Mouse (Mus musculus): ENCODE data around the gene Tmem217. TPM values are rescaled to one million over a fixed set of nuclear protein-coding genes. Genes with fewer than 3 reads are reported as not detected.

Tmem217 gene
- polyA plus RNA-seq, 1 experiment from 2014 or later, result 0.65 TPM

DNA sequence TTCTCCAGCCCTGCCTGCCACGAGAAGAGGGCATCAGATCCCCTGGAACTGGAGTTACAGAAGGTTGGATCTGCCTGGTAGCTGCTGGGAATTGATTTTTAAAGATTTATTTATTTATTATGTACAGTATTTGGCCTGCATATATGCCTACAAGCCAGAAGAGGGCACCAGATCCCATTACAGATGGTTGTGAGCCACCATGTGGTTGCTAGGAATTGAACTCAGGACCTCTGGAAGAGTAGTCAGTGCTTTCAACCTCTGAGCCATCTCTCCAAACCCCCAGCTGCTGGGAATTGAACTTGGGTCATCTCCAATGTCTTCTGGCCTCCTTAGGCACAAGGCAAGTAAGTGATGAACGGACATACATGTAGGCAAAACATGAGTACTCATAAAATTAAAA, 8.1 kb downstream of the Tmem217 start:
- H3K4me3 ChIP-seq (ENCODE audit: low read depth, low read length), result no peak overlapping the region
- no peaks in the 10 kb centered on the region for H3K36me3 ChIP-seq (ENCODE audit: control insufficient read depth, insufficient read depth, low read length)
- no peak overlapping the region for H3K27ac ChIP-seq (ENCODE audit: low read length)
- ATAC-seq (ENCODE audit: insufficient number of reproducible peaks, insufficient read depth, low FRiP score, low read depth), result no peak
- no peak overlapping the region for H3K9ac ChIP-seq (replicated peaks; ENCODE audit: low read depth, low read length)
- no peaks in the 10 kb centered on the region for H3K4me1 ChIP-seq (ENCODE audit: control insufficient read depth, insufficient read depth, low read length)
- no peaks in the 10 kb centered on the region for H3K9me3 ChIP-seq (ENCODE audit: control insufficient read depth, low read depth, low read length)
- no peak overlapping the region for H3K4me2 ChIP-seq (replicated peaks; ENCODE audit: low read depth, low read length)
- 73% methylated on average over 2 of the region's 2 CpGs for WGBS
- H3K27me3 ChIP-seq (ENCODE audit: control insufficient read depth, insufficient read depth, low read length), result no peaks in the 10 kb centered on the region

DNA sequence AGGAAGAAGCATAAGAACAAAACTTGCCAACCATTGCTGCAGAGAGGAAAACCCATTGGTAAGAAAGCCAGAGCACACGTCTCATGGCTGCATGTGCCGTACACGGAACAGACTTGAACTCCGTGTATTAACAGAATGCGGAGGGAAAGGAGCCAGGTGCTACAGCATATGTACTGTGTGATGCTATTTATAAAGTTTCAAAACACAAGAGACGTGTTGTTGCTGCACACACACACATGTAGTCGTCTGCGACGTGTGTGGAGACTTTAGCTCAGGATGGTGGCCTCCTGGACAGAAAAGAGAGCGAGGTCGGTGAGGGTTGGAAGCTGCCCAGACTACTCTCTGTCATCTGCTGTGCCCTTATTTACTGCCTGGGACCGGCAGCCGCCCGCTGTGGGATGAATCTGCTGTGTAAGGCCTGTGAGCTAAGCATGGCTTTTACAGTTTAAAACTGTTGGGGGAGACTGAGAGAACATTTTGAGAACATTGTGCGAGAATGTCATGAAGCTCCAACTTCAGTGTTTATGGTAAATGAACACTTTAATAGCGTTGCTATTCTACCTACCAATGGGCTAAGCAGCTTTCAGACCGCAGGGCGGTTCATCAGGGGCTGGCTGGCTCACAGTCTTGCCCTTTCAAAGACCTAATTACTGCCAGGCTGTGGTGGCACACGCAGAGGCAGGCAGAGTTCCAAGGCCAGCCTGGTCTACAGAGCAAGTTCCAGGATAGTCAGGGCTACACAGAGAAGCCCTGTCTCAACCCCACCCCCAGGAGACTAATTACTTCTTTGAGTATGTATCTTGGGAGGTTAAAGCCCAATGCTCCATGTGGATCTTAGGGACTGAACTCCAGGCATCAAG, 9.1 kb downstream of the Tmem217 start:
- Histone ChIP-seq H3K4me2 (replicated peaks; ENCODE audit: low read depth, low read length) (no peak overlapping the region), H3K9ac (replicated peaks; ENCODE audit: low read depth, low read length) (no peak overlapping the region), H3K36me3 (ENCODE audit: control insufficient read depth, insufficient read depth, low read length) (no peaks in the 10 kb centered on the region), H3K9me3 (ENCODE audit: control insufficient read depth, low read depth, low read length) (no peaks in the 10 kb centered on the region), H3K27ac (ENCODE audit: low read length) (no peak overlapping the region), H3K4me1 (ENCODE audit: control insufficient read depth, insufficient read depth, low read length) (no peaks in the 10 kb centered on the region), H3K4me3 (ENCODE audit: low read depth, low read length) (no peak overlapping the region), H3K27me3 (ENCODE audit: control insufficient read depth, insufficient read depth, low read length) (no peaks in the 10 kb centered on the region)
- 86% methylated on average over 19 of the region's 19 CpGs for WGBS
- no peak for ATAC-seq (ENCODE audit: insufficient number of reproducible peaks, insufficient read depth, low FRiP score, low read depth)

DNA sequence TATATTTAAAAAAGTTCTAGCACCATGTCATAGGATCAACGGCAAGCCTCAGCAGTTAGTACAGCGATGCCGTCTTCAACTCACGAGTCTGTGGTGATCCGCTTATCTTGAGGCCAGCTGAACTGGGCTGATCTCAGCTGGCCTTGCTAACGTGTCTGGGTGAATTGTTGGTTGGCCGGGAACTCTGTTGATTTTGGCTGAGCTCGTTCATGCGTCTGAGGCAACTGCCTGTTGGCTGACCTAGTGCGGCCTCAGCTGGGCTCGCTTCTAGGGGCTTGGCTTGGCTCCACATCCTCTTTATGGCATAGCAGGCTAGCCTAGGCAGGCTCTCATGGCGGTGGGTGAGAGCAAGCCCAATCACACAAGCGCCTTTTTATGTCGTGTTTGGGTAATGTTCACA, 10.8 kb downstream of the Tmem217 start:
- no peak for ATAC-seq (ENCODE audit: insufficient number of reproducible peaks, insufficient read depth, low FRiP score, low read depth)
- Histone ChIP-seq H3K27me3 (ENCODE audit: control insufficient read depth, insufficient read depth, low read length) (no peaks in the 10 kb centered on the region), H3K4me2 (replicated peaks; ENCODE audit: low read depth, low read length) (no peak overlapping the region), H3K9me3 (ENCODE audit: control insufficient read depth, low read depth, low read length) (no peaks in the 10 kb centered on the region), H3K27ac (ENCODE audit: low read length) (no peak overlapping the region), H3K4me3 (ENCODE audit: low read depth, low read length) (no peak overlapping the region), H3K4me1 (ENCODE audit: control insufficient read depth, insufficient read depth, low read length) (no peaks in the 10 kb centered on the region), H3K36me3 (ENCODE audit: control insufficient read depth, insufficient read depth, low read length) (no peaks in the 10 kb centered on the region), H3K9ac (replicated peaks; ENCODE audit: low read depth, low read length) (no peak overlapping the region)
- WGBS, result 61% methylated on average over 14 of the region's 14 CpGs

DNA sequence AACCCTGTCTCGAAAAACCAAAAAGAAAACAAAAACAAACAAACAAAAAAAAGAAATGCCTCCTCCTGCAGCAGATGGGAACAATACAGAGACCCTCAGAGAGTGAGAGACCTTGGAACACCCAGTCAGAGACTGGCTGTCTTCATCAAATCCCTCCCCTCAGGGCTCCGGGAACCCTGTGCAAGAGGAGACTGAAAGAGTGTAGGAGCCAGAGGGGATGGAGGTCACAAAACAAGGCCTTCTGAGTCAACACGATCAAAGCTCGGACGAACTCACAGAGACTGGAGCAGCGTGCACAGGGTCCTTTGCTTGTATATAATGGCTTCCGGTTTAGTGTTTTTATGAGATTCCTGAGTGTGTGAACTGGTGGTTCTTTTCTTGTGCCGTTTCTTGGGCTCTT, 11.8 kb downstream of the Tmem217 start:
- Histone ChIP-seq H3K4me1 (ENCODE audit: control insufficient read depth, insufficient read depth, low read length) (no peaks in the 10 kb centered on the region), H3K36me3 (ENCODE audit: control insufficient read depth, insufficient read depth, low read length) (no peaks in the 10 kb centered on the region), H3K27me3 (ENCODE audit: control insufficient read depth, insufficient read depth, low read length) (no peaks in the 10 kb centered on the region), H3K9me3 (ENCODE audit: control insufficient read depth, low read depth, low read length) (no peaks in the 10 kb centered on the region), H3K27ac (ENCODE audit: low read length) (no peak overlapping the region), H3K4me3 (ENCODE audit: low read depth, low read length) (no peak overlapping the region), H3K4me2 (replicated peaks; ENCODE audit: low read depth, low read length) (no peak overlapping the region), H3K9ac (replicated peaks; ENCODE audit: low read depth, low read length) (no peak overlapping the region)
- no peak for ATAC-seq (ENCODE audit: insufficient number of reproducible peaks, insufficient read depth, low FRiP score, low read depth)
- 83% methylated on average over 8 of the region's 8 CpGs for WGBS

DNA sequence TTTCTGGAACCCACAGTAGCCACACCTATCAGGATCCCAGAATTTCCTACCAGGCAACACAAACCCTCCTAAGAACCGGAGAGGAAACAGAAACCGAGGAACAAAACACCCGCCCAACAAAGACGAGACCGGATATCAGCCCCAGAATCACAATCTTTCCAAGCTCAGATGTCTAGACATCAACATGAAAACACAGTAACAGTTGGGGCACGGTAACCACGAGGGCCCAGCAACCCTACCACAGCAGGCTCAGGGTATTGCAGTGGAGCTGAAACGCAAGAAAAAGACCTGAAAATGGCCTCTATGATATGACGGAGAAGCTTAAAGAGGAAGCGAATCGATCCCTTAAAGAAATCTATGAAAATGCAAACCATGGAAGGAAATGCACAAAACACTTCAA, 18.3 kb downstream of the Tmem217 start:
- H3K36me3 ChIP-seq (ENCODE audit: control insufficient read depth, insufficient read depth, low read length), result no peaks in the 10 kb centered on the region
- H3K27me3 ChIP-seq (ENCODE audit: control insufficient read depth, insufficient read depth, low read length), result no peaks in the 10 kb centered on the region
- 91% methylated on average over 11 of the region's 11 CpGs for WGBS
- no peak for ATAC-seq (ENCODE audit: insufficient number of reproducible peaks, insufficient read depth, low FRiP score, low read depth)
- no peak overlapping the region for H3K4me2 ChIP-seq (replicated peaks; ENCODE audit: low read depth, low read length)
- H3K4me3 ChIP-seq (ENCODE audit: low read depth, low read length), result no peak overlapping the region
- no peaks in the 10 kb centered on the region for H3K4me1 ChIP-seq (ENCODE audit: control insufficient read depth, insufficient read depth, low read length)
- H3K9me3 ChIP-seq (ENCODE audit: control insufficient read depth, low read depth, low read length), result no peaks in the 10 kb centered on the region; the same call in 1 of the 2 replicates
- H3K27ac ChIP-seq (ENCODE audit: low read length), result no peak overlapping the region
- H3K9ac ChIP-seq (replicated peaks; ENCODE audit: low read depth, low read length), result no peak overlapping the region

DNA sequence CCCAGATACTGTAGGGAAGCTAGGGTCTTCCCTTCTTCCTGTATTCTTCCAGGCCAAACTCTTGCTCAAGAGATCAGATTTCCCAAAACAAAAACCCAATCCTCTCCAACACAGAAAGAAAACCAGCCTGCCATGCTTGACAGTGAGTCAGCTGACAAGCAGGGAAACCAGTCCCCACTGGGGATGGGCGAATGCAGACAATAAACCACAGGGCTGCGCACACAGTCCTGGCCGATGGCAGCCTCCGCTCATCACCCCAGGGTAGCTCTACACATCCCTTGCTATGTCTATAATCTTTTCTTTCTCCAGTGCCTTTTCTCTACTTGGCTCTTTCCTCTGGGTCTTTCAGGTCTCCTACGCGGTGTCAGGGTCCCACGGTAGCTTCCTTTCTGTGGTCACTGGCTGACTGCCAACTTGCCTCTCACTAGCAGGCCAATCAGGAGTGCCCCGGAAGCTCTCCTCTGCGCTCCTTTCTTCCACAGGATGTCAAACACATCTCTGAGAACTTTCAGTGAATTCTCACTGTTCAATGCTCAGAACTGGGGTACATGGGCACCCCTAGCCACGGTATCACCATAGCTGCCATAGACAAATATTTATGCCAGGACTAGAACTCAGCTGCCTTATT, 20.3 kb downstream of the Tmem217 start:
- Histone ChIP-seq H3K36me3 (ENCODE audit: control insufficient read depth, insufficient read depth, low read length) (no peaks in the 10 kb centered on the region), H3K27ac (ENCODE audit: low read length) (no peak overlapping the region), H3K27me3 (ENCODE audit: control insufficient read depth, insufficient read depth, low read length) (no peaks in the 10 kb centered on the region), H3K4me3 (ENCODE audit: low read depth, low read length) (no peak overlapping the region), H3K4me1 (ENCODE audit: control insufficient read depth, insufficient read depth, low read length) (no peaks in the 10 kb centered on the region), H3K9ac (replicated peaks; ENCODE audit: low read depth, low read length) (no peak overlapping the region), H3K9me3 (ENCODE audit: control insufficient read depth, low read depth, low read length) (no peaks in the 10 kb centered on the region; the same call in 1 of the 2 replicates), H3K4me2 (replicated peaks; ENCODE audit: low read depth, low read length) (no peak overlapping the region)
- WGBS, result 63% methylated on average over 10 of the region's 10 CpGs
- ATAC-seq (ENCODE audit: insufficient number of reproducible peaks, insufficient read depth, low FRiP score, low read depth), result no peak

DNA sequence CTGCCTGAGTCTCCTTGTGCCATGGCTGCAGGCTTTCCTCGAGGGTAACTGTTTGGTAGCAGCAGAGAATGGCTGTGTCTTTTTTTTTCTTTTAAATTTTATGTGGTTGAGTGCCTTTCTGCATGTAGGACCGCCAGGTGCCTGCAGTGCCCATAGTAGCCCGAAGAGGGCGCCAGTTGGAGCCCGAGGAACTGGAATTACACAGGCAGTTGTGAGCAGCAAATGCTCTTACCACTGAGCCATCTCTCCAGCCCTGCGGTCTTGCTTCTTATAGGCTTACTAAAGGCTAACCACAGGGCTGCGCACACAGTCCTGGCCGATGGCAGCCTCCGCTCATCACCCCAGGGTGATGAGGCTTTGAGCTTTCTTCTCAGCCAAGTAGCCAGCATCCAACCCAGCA, 20.9 kb downstream of the Tmem217 start:
- Histone ChIP-seq H3K27me3 (ENCODE audit: control insufficient read depth, insufficient read depth, low read length) (no peaks in the 10 kb centered on the region), H3K36me3 (ENCODE audit: control insufficient read depth, insufficient read depth, low read length) (no peaks in the 10 kb centered on the region), H3K9me3 (ENCODE audit: control insufficient read depth, low read depth, low read length) (no peaks in the 10 kb centered on the region; the same call in 1 of the 2 replicates), H3K9ac (replicated peaks; ENCODE audit: low read depth, low read length) (no peak overlapping the region), H3K4me1 (ENCODE audit: control insufficient read depth, insufficient read depth, low read length) (no peaks in the 10 kb centered on the region), H3K27ac (ENCODE audit: low read length) (no peak overlapping the region), H3K4me2 (replicated peaks; ENCODE audit: low read depth, low read length) (no peak overlapping the region), H3K4me3 (ENCODE audit: low read depth, low read length) (no peak overlapping the region)
- WGBS, result 74% methylated on average over 9 of the region's 9 CpGs
- no peak for ATAC-seq (ENCODE audit: insufficient number of reproducible peaks, insufficient read depth, low FRiP score, low read depth)

DNA sequence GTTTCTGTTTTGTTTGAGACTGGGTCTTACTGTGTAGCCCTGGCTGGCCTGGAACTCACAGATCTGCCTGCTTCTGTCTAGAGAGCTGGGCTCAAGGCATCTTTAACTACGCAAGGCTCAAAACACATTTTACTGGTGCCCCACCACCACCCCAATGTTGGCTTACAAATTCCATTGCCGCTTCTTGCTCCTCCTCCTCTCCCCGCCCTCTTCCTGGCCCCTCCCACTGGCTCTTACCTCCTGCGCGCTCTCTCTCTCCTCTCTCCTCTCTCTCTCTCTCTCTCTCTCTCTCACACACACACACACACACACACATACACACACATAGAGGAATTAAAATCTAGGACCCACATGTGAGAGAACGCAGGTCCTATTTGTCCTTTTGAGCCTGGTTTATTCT, 21.7 kb downstream of the Tmem217 start:
- Histone ChIP-seq H3K27me3 (ENCODE audit: control insufficient read depth, insufficient read depth, low read length) (no peaks in the 10 kb centered on the region), H3K27ac (ENCODE audit: low read length) (no peak overlapping the region), H3K36me3 (ENCODE audit: control insufficient read depth, insufficient read depth, low read length) (no peaks in the 10 kb centered on the region), H3K9me3 (ENCODE audit: control insufficient read depth, low read depth, low read length) (no peaks in the 10 kb centered on the region; the same call in 1 of the 2 replicates), H3K9ac (replicated peaks; ENCODE audit: low read depth, low read length) (no peak overlapping the region), H3K4me1 (ENCODE audit: control insufficient read depth, insufficient read depth, low read length) (no peaks in the 10 kb centered on the region), H3K4me2 (replicated peaks; ENCODE audit: low read depth, low read length) (no peak overlapping the region), H3K4me3 (ENCODE audit: low read depth, low read length) (no peak overlapping the region)
- WGBS, result 75% methylated on average over 6 of the region's 6 CpGs
- no peak for ATAC-seq (ENCODE audit: insufficient number of reproducible peaks, insufficient read depth, low FRiP score, low read depth)
